Mouse (Mus musculus): ENCODE results near the gene Sbno2. TPM values are rescaled to one million over a fixed set of nuclear protein-coding genes. Genes with fewer than 3 reads are reported as not detected.

Sbno2 gene
- total RNA-seq, 1 experiment from 2014 or later, result 22.3 TPM

- ATAC-seq (replicated peaks; ENCODE audit: low read depth, poor library complexity, severe bottlenecking), result 0 out of 2 replicates have a peak, but pooled peaks have one; percentile 6
Observed at GRCm38 (mm10) chr10:80097275-80097674, 8.1 kb downstream of the Sbno2 start.

GRCm38 (mm10) chr10:80095547-80095946 lies 9.8 kb downstream of the Sbno2 start:
- ATAC-seq (replicated peaks; ENCODE audit: low read depth, poor library complexity, severe bottlenecking), result no peak

- no peak for ATAC-seq (replicated peaks; ENCODE audit: low read depth, poor library complexity, severe bottlenecking)
Observed at GRCm38 (mm10) chr10:80094684-80095083, 10.7 kb downstream of the Sbno2 start.

GRCm38 (mm10) chr10:80094085-80094484 lies 11.3 kb downstream of the Sbno2 start:
- no peak for ATAC-seq (replicated peaks; ENCODE audit: low read depth, poor library complexity, severe bottlenecking)

- ATAC-seq (replicated peaks; ENCODE audit: low read depth, poor library complexity, severe bottlenecking), result no peak
Observed at GRCm38 (mm10) chr10:80092690-80093089, 12.7 kb downstream of the Sbno2 start.

GRCm38 (mm10) chr10:80091527-80091926 lies 13.8 kb downstream of the Sbno2 start:
- ATAC-seq (replicated peaks; ENCODE audit: low read depth, poor library complexity, severe bottlenecking), result no peak

- no peak for ATAC-seq (replicated peaks; ENCODE audit: low read depth, poor library complexity, severe bottlenecking)
Observed at GRCm38 (mm10) chr10:80089146-80089545, 16.2 kb downstream of the Sbno2 start.

- 0 out of 2 replicates have a peak, but pooled peaks have one; percentile 15 for ATAC-seq (replicated peaks; ENCODE audit: low read depth, poor library complexity, severe bottlenecking)
Observed at GRCm38 (mm10) chr10:80087483-80087882, 17.9 kb downstream of the Sbno2 start.

- peak; percentile 81 for ATAC-seq (replicated peaks; ENCODE audit: low read depth, poor library complexity, severe bottlenecking)
Observed at GRCm38 (mm10) chr10:80086847-80087246, 18.5 kb downstream of the Sbno2 start.

- no peak for ATAC-seq (replicated peaks; ENCODE audit: low read depth, poor library complexity, severe bottlenecking)
Observed at GRCm38 (mm10) chr10:80084817-80085487, 20.4 kb downstream of the Sbno2 start.

GRCm38 (mm10) chr10:80081075-80081474 lies 24.3 kb downstream of the Sbno2 start:
- peak; percentile 23; the same call in 1 of the 2 replicates for ATAC-seq (replicated peaks; ENCODE audit: low read depth, poor library complexity, severe bottlenecking)

- peak; percentile 48; the same call in 1 of the 2 replicates for ATAC-seq (replicated peaks; ENCODE audit: low read depth, poor library complexity, severe bottlenecking)
Observed at GRCm38 (mm10) chr10:80080396-80081070, 24.8 kb downstream of the Sbno2 start.

- no peak for ATAC-seq (replicated peaks; ENCODE audit: low read depth, poor library complexity, severe bottlenecking)
Observed at GRCm38 (mm10) chr10:80078366-80078765, 27.0 kb downstream of the Sbno2 start.

- ATAC-seq (replicated peaks; ENCODE audit: low read depth, poor library complexity, severe bottlenecking), result no peak
Observed at GRCm38 (mm10) chr10:80077312-80077711, 28.1 kb downstream of the Sbno2 start.

GRCm38 (mm10) chr10:80076386-80076785 lies 29.0 kb downstream of the Sbno2 start:
- no peak for ATAC-seq (replicated peaks; ENCODE audit: low read depth, poor library complexity, severe bottlenecking)

- no peak for ATAC-seq (replicated peaks; ENCODE audit: low read depth, poor library complexity, severe bottlenecking)
Observed at GRCm38 (mm10) chr10:80075924-80076323, 29.4 kb downstream of the Sbno2 start.

GRCm38 (mm10) chr10:80074813-80075601 lies 30.4 kb downstream of the Sbno2 start:
- ATAC-seq (replicated peaks; ENCODE audit: low read depth, poor library complexity, severe bottlenecking), result peak; percentile 86

- ATAC-seq (replicated peaks; ENCODE audit: low read depth, poor library complexity, severe bottlenecking), result no peak
Observed at GRCm38 (mm10) chr10:80072623-80073489, 32.5 kb downstream of the Sbno2 start.

- no peak for ATAC-seq (replicated peaks; ENCODE audit: low read depth, poor library complexity, severe bottlenecking)
Observed at GRCm38 (mm10) chr10:80071516-80071900, 33.9 kb downstream of the Sbno2 start.
